ENCODE assay signal across 8 mouse cellular contexts in the genomic region with DNA sequence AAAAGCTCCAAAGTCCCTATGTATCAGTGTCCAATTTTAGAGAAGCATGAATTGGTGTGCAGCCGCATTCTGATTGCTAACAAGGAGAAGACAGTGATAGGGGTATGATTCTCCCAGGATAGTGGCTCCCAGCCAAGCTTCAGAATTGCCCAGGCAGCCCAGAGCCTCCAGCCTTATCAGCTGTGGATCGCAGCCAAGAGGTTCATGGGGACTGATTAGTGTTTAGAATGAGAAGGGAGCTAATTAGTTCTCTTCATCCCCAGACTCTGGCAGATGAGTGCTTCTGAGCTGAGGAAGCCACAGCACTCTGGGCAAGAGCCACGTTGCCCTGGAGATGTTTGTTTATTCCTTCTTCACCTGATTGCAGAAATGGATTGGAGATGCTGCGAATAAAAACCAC.
DNase-seq lines count a peak whose midpoint lies in the region; ATAC-seq lines count a peak whose summit lies in the region.

No protein-coding gene starts in this region.

- H3K4me1 ChIP-seq in forebrain, embryonic 11.5 days (replicated peaks; ENCODE audit: control insufficient read depth, insufficient read depth, low read length), result no peaks in the 10 kb centered on the region
- no peaks in the 10 kb centered on the region for H3K4me1 ChIP-seq in forebrain, embryonic 10.5 days

- H3K9me3 ChIP-seq in forebrain, embryonic 11.5 days (ENCODE audit: control insufficient read depth, low read length), result no peaks in the 10 kb centered on the region
- H3K9me3 ChIP-seq in forebrain, embryonic 10.5 days, result no peaks in the 10 kb centered on the region

- DNase-seq in forebrain, embryonic 11.5 days (ENCODE audit: low spot score), result peak; percentile 54
- DNase-seq in forebrain, embryonic 10.5 days (ENCODE audit: extremely low spot score, low spot score), result no peak
- peak; percentile 57 for DNase-seq in adrenal gland, postnatal 10 days
- DNase-seq in frontal cortex, adult 2 months (ENCODE audit: extremely low spot score in 1 of 2, low spot score in 1 of 2), result peak; percentile 9 to 59
- peak; percentile 15 to 50 for DNase-seq in left cerebral cortex, adult 9 months (ENCODE audit: low spot score in 2 of 2)
- peak; percentile 83 to 84 for DNase-seq in right cerebral cortex, postnatal 10 days (ENCODE audit: low spot score in 2 of 2)
- DNase-seq in spleen, adult 12 weeks (ENCODE audit: low spot score), result no peak

- H3K4me3 ChIP-seq in forebrain, embryonic 11.5 days (ENCODE audit: low read depth, low read length), result no peak overlapping the region
- H3K4me3 ChIP-seq in forebrain, embryonic 10.5 days, result no peak overlapping the region

- H3K27ac ChIP-seq in forebrain, embryonic 11.5 days (ENCODE audit: low read depth, low read length), result no peak overlapping the region
- H3K27ac ChIP-seq in forebrain, embryonic 10.5 days, result no peak overlapping the region

- H3K4me2 ChIP-seq in forebrain, embryonic 11.5 days (ENCODE audit: low read depth, low read length, severe bottlenecking), result no peak overlapping the region

- H3K9ac ChIP-seq in forebrain, embryonic 11.5 days (ENCODE audit: low read length), result no peak overlapping the region

- ATAC-seq in forebrain, embryonic 11.5 days (replicated peaks; ENCODE audit: low FRiP score), result peak; percentile 62
- ATAC-seq in erythroblast, adult 5-6 weeks (replicated peaks; ENCODE audit: low FRiP score, poor library complexity, severe bottlenecking), result no peak

- no peaks in the 10 kb centered on the region; the same call in 1 of the 2 replicates for H3K27me3 ChIP-seq in forebrain, embryonic 11.5 days (ENCODE audit: control insufficient read depth, insufficient read depth, low read length)
- H3K27me3 ChIP-seq in forebrain, embryonic 10.5 days (ENCODE audit: poor library complexity, severe bottlenecking), result no peaks in the 10 kb centered on the region

- 53% methylated on average over 4 of the region's 4 CpGs for WGBS in forebrain, embryonic 11.5 days
- 66% methylated on average over 4 of the region's 4 CpGs for WGBS in forebrain, embryonic 10.5 days

- no peaks in the 10 kb centered on the region for H3K36me3 ChIP-seq in forebrain, embryonic 11.5 days (ENCODE audit: control insufficient read depth, insufficient read depth, low read length)
- no peaks in the 10 kb centered on the region for H3K36me3 ChIP-seq in forebrain, embryonic 10.5 days (replicated peaks)

Comparison
In these comparisons a context has a peak if more than half of its experiments do, and no peak if none do; other contexts are left out.
1. DNase-seq: peak in forebrain, embryonic 11.5 days (single experiment), adrenal gland, postnatal 10 days (single experiment), frontal cortex, adult 2 months (2 of 2), left cerebral cortex, adult 9 months (2 of 2) and right cerebral cortex, postnatal 10 days (2 of 2); none in forebrain, embryonic 10.5 days (single experiment) and spleen, adult 12 weeks (single experiment).